Mouse (Mus musculus) spleen, embryonic (tissue): ENCODE measurements around the gene Ppp1r16b.

Experiments
- CTCF ChIA-PET: fragments of 350-600 bp; sonication (Branson Sonifier 250); formaldehyde crosslinking; loops from one replicate; lab custom pipeline; 2022; lab: Charles Lee

Gene Ppp1r16b

GRCm38 (mm10) chr2:158743518-158744141, 78.4 kb downstream of the Ppp1r16b start:
- CTCF ChIA-PET = interaction anchor here (0.7 kb wide), 1 partner anchor 134 kb away, joined by 3 read pairs; no protein-coding TSS in a partner anchor

GRCm38 (mm10) chr2:158745049-158745482, 79.9 kb downstream of the Ppp1r16b start:
- CTCF ChIA-PET = interaction anchor here (1.0 to 1.6 kb wide), 4 partner anchors 10 to 90 kb away, joined by 3 to 8 read pairs (median 4); no protein-coding TSS in a partner anchor

GRCm38 (mm10) chr2:158746164-158746563, 81.0 kb downstream of the Ppp1r16b start:
- CTCF ChIA-PET = interaction anchor here (1.0 kb wide), 1 partner anchor 29 kb away, joined by 3 read pairs; no protein-coding TSS in a partner anchor

GRCm38 (mm10) chr2:158749366-158749765, 84.2 kb downstream of the Ppp1r16b start:
- CTCF ChIA-PET = no interaction called here

GRCm38 (mm10) chr2:158760231-158760630, 95.0 kb downstream of the Ppp1r16b start:
- CTCF ChIA-PET = no interaction called here

GRCm38 (mm10) chr2:158762339-158762738, 97.1 kb downstream of the Ppp1r16b start:
- CTCF ChIA-PET = no interaction called here

- CTCF ChIA-PET = interaction anchor here (1.2 kb wide), 1 partner anchor 9 kb away, joined by 3 read pairs; no protein-coding TSS in a partner anchor
Observed at GRCm38 (mm10) chr2:158767742-158768339, 102.6 kb downstream of the Ppp1r16b start, which contains the start of gene Fam83d. TSS of gene Fam83d (plus strand) at chr2:158768093.

GRCm38 (mm10) chr2:158768350-158768749, 103.2 kb downstream of the Ppp1r16b start:
- CTCF ChIA-PET = interaction anchor here (1.2 kb wide), 1 partner anchor 9 kb away, joined by 3 read pairs; no protein-coding TSS in a partner anchor

- CTCF ChIA-PET = interaction anchor here (1.2 kb wide), 1 partner anchor 10 kb away, joined by 3 read pairs; no protein-coding TSS in a partner anchor
Observed at GRCm38 (mm10) chr2:158768771-158769170, 103.6 kb downstream of the Ppp1r16b start.

GRCm38 (mm10) chr2:158770126-158770757, 105.0 kb downstream of the Ppp1r16b start:
- CTCF ChIA-PET = interaction anchor here (1.2 kb wide), 1 partner anchor 28 kb away, joined by 3 read pairs; no protein-coding TSS in a partner anchor

GRCm38 (mm10) chr2:158771066-158771763, 106.0 kb downstream of the Ppp1r16b start:
- CTCF ChIA-PET = interaction anchor here (0.7 to 1.2 kb wide), 3 partner anchors 29 to 148 kb away, joined by 3 to 6 read pairs (median 3); no protein-coding TSS in a partner anchor

GRCm38 (mm10) chr2:158772808-158773207, 107.6 kb downstream of the Ppp1r16b start:
- CTCF ChIA-PET = no interaction called here

- CTCF ChIA-PET = no interaction called here
Observed at GRCm38 (mm10) chr2:158774886-158775285, 109.7 kb downstream of the Ppp1r16b start.

- CTCF ChIA-PET = no interaction called here
Observed at GRCm38 (mm10) chr2:158776716-158777115, 111.5 kb downstream of the Ppp1r16b start.

GRCm38 (mm10) chr2:158777490-158777889, 112.3 kb downstream of the Ppp1r16b start:
- CTCF ChIA-PET = no interaction called here

- CTCF ChIA-PET = interaction anchor here (1.0 kb wide), 1 partner anchor 33 kb away, joined by 3 read pairs; no protein-coding TSS in a partner anchor
Observed at GRCm38 (mm10) chr2:158778349-158778748, 113.2 kb downstream of the Ppp1r16b start.

GRCm38 (mm10) chr2:158781126-158781525, 115.9 kb downstream of the Ppp1r16b start:
- CTCF ChIA-PET = no interaction called here

GRCm38 (mm10) chr2:158786927-158787795, 122.0 kb downstream of the Ppp1r16b start:
- CTCF ChIA-PET = no interaction called here

- CTCF ChIA-PET = interaction anchor here (0.7 kb wide), 1 partner anchor 144 kb away, joined by 3 read pairs; no protein-coding TSS in a partner anchor
Observed at GRCm38 (mm10) chr2:158794494-158795004, 129.4 kb downstream of the Ppp1r16b start, which contains the start of gene Dhx35. TSS of gene Dhx35 (plus strand) at chr2:158794807.

GRCm38 (mm10) chr2:158795043-158795442, 129.8 kb downstream of the Ppp1r16b start:
- CTCF ChIA-PET = no interaction called here
